Mouse (Mus musculus): ENCODE data around the gene Kcne3. TPM values are rescaled to one million over a fixed set of nuclear protein-coding genes. Genes with fewer than 3 reads are reported as not detected.

Gene Kcne3
- total RNA-seq, 1 experiment = not detected

DNA sequence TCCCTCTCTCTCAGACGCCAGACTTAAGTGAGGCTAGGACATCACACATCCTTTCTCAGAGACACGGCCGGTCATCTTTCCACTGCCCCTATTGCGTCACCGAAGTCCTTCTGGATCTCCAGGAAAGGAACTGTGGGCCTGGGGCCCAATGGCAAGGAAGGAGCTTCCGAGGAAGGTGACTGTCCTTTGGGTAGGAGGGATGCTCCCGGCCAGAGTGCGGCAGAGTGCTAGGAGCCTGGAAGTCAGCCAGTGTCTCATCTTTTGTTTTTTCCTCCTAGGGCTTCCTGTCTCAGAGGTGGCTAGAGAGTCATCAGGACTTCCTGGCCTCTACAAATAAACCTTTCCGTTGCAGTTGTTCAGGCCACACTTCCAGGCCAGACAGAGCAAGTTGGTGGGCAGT, 39.3 kb upstream of the Kcne3 start:
- no peak overlapping the region for H3K27ac ChIP-seq (ENCODE audit: insufficient read depth, low read depth, low read length, poor library complexity, severe bottlenecking)
- in situ Hi-C loops (cut with MboI; ENCODE audit: low sequenced_read_pairs in 2 of 2, unreplicated experiment in 2 of 2) = no loop called here
- no peaks in the 10 kb centered on the region for H3K9me3 ChIP-seq (ENCODE audit: control insufficient read depth, insufficient read depth, low read depth, low read length)
- no peak overlapping the region for H3K4me3 ChIP-seq (ENCODE audit: insufficient read depth in 1 of 2, low read depth in 1 of 2, low read length in 2 of 2, poor library complexity in 1 of 2, severe bottlenecking in 1 of 2)
- H3K36me3 ChIP-seq (ENCODE audit: control insufficient read depth, insufficient read depth, low read length, poor library complexity, severe bottlenecking) = no peaks in the 10 kb centered on the region
- H3K9ac ChIP-seq (ENCODE audit: insufficient read depth, low read depth, low read length, poor library complexity, severe bottlenecking) = no peak overlapping the region
- no peak for DNase-seq (ENCODE audit: low read depth, low spot score)
- TF ChIP-seq MAFK (IDR thresholded peaks at IDR 0.05; ENCODE audit: insufficient read depth, low read depth, low read length) (no peak), ZC3H11A (IDR thresholded peaks at IDR 0.05; ENCODE audit: borderline replicate concordance, low read depth, low read length) (no peak), CHD2 (IDR thresholded peaks at IDR 0.05; ENCODE audit: low read depth, low read length) (no peak)
- no peaks in the 10 kb centered on the region for H3K4me1 ChIP-seq (ENCODE audit: control insufficient read depth in 2 of 2, insufficient read depth in 2 of 2, low read length in 2 of 2, poor library complexity in 1 of 2)

- DNase-seq (ENCODE audit: low read depth, low spot score) = no peak
- Histone ChIP-seq H3K9me3 (ENCODE audit: control insufficient read depth, insufficient read depth, low read depth, low read length) (no peaks in the 10 kb centered on the region), H3K9ac (ENCODE audit: insufficient read depth, low read depth, low read length, poor library complexity, severe bottlenecking) (no peak overlapping the region), H3K4me3 (ENCODE audit: insufficient read depth in 1 of 2, low read depth in 1 of 2, low read length in 2 of 2, poor library complexity in 1 of 2, severe bottlenecking in 1 of 2) (no peak overlapping the region), H3K27ac (ENCODE audit: insufficient read depth, low read depth, low read length, poor library complexity, severe bottlenecking) (no peak overlapping the region), H3K4me1 (ENCODE audit: control insufficient read depth in 2 of 2, insufficient read depth in 2 of 2, low read length in 2 of 2, poor library complexity in 1 of 2) (no peaks in the 10 kb centered on the region), H3K36me3 (ENCODE audit: control insufficient read depth, insufficient read depth, low read length, poor library complexity, severe bottlenecking) (no peaks in the 10 kb centered on the region)
- TF ChIP-seq CHD2 (IDR thresholded peaks at IDR 0.05; ENCODE audit: low read depth, low read length) = no peak
- no peak for TF ChIP-seq HCFC1 (IDR thresholded peaks at IDR 0.05; ENCODE audit: borderline replicate concordance, insufficient read depth, low read length)
- no peak for TF ChIP-seq ZC3H11A (IDR thresholded peaks at IDR 0.05; ENCODE audit: borderline replicate concordance, low read depth, low read length)
- no peak for TF ChIP-seq ZNF384 (IDR thresholded peaks at IDR 0.05; ENCODE audit: low read depth, low read length)
- no peak for TF ChIP-seq MAFK (IDR thresholded peaks at IDR 0.05; ENCODE audit: insufficient read depth, low read depth, low read length)
- in situ Hi-C loops (cut with MboI; ENCODE audit: low sequenced_read_pairs in 2 of 2, unreplicated experiment in 2 of 2) = no loop called here
Observed at GRCm38 (mm10) chr7:100138075-100138474, 38.2 kb upstream of the Kcne3 start.

DNA sequence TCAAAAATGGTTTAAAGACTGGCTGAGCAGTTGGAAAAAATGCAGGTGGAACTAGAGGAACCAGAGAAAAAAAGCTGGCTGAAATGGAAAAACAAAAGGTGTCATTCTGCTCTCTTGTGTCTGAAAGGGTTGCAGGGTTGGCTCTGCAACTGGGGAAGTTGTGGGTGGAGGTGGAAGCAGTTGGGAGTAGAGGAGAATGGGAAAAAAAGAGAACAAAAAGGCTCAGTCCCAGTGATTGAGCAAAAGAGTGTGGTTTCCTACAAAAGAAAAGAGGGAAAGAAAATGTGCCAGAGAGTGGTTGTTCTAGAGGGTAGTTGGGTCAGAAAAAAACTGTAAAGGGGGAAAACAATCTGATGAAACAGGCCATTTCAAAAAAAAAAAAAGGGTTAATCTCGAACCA, 35.7 kb upstream of the Kcne3 start:
- Histone ChIP-seq H3K36me3 (ENCODE audit: control insufficient read depth, insufficient read depth, low read length, poor library complexity, severe bottlenecking) (no peaks in the 10 kb centered on the region), H3K9ac (ENCODE audit: insufficient read depth, low read depth, low read length, poor library complexity, severe bottlenecking) (no peak overlapping the region), H3K4me3 (ENCODE audit: insufficient read depth in 1 of 2, low read depth in 1 of 2, low read length in 2 of 2, poor library complexity in 1 of 2, severe bottlenecking in 1 of 2) (no peak overlapping the region), H3K4me1 (ENCODE audit: control insufficient read depth in 2 of 2, insufficient read depth in 2 of 2, low read length in 2 of 2, poor library complexity in 1 of 2) (no peaks in the 10 kb centered on the region), H3K27ac (ENCODE audit: insufficient read depth, low read depth, low read length, poor library complexity, severe bottlenecking) (no peak overlapping the region), H3K9me3 (ENCODE audit: control insufficient read depth, insufficient read depth, low read depth, low read length) (no peaks in the 10 kb centered on the region)
- TF ChIP-seq MAFK (IDR thresholded peaks at IDR 0.05; ENCODE audit: insufficient read depth, low read depth, low read length) = no peak
- no peak for TF ChIP-seq ZNF384 (IDR thresholded peaks at IDR 0.05; ENCODE audit: low read depth, low read length)
- TF ChIP-seq HCFC1 (IDR thresholded peaks at IDR 0.05; ENCODE audit: borderline replicate concordance, insufficient read depth, low read length) = no peak
- no peak for TF ChIP-seq CHD2 (IDR thresholded peaks at IDR 0.05; ENCODE audit: low read depth, low read length)
- no peak for TF ChIP-seq ZC3H11A (IDR thresholded peaks at IDR 0.05; ENCODE audit: borderline replicate concordance, low read depth, low read length)
- in situ Hi-C loops (cut with MboI; ENCODE audit: low sequenced_read_pairs in 2 of 2, unreplicated experiment in 2 of 2) = no loop called here
- no peak for DNase-seq (ENCODE audit: low read depth, low spot score)

GRCm38 (mm10) chr7:100148586-100148985, 27.7 kb upstream of the Kcne3 start:
- TF ChIP-seq ZC3H11A (IDR thresholded peaks at IDR 0.05; ENCODE audit: borderline replicate concordance, low read depth, low read length) (no peak), ZNF384 (IDR thresholded peaks at IDR 0.05; ENCODE audit: low read depth, low read length) (no peak), CHD2 (IDR thresholded peaks at IDR 0.05; ENCODE audit: low read depth, low read length) (no peak), MAFK (IDR thresholded peaks at IDR 0.05; ENCODE audit: insufficient read depth, low read depth, low read length) (no peak), HCFC1 (IDR thresholded peaks at IDR 0.05; ENCODE audit: borderline replicate concordance, insufficient read depth, low read length) (no peak)
- Histone ChIP-seq H3K27ac (ENCODE audit: insufficient read depth, low read depth, low read length, poor library complexity, severe bottlenecking) (no peak overlapping the region), H3K4me3 (ENCODE audit: insufficient read depth in 1 of 2, low read depth in 1 of 2, low read length in 2 of 2, poor library complexity in 1 of 2, severe bottlenecking in 1 of 2) (no peak overlapping the region), H3K4me1 (ENCODE audit: control insufficient read depth in 2 of 2, insufficient read depth in 2 of 2, low read length in 2 of 2, poor library complexity in 1 of 2) (peaks cover 0 to 2% of the 10 kb centered on the region in 2 experiments; a peak in 1 of 4 replicates), H3K9me3 (ENCODE audit: control insufficient read depth, insufficient read depth, low read depth, low read length) (no peaks in the 10 kb centered on the region), H3K9ac (ENCODE audit: insufficient read depth, low read depth, low read length, poor library complexity, severe bottlenecking) (no peak overlapping the region), H3K36me3 (ENCODE audit: control insufficient read depth, insufficient read depth, low read length, poor library complexity, severe bottlenecking) (no peaks in the 10 kb centered on the region)
- in situ Hi-C loops (cut with MboI; ENCODE audit: low sequenced_read_pairs in 2 of 2, unreplicated experiment in 2 of 2) = no loop called here
- DNase-seq (ENCODE audit: low read depth, low spot score) = no peak

DNA sequence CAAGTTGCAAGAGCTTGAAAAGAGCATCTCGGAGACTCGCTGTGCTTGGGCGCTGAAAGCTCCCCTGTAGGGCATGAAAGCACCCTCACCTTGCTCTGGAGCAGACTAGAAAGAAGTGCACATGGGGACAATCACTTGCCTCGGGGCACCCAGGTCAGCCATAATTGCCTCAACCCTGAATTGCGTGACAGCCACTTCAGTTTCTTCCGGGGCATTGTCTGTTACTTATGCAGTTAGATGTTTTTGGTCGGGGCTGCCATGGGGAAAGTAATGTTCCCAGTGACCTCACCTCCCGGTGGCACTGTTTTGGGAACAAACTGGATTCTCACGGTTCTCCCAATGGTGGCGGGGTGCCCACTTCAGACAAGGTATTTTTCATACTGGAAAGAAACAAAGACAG, 26.2 kb upstream of the Kcne3 start:
- TF ChIP-seq CHD2 (IDR thresholded peaks at IDR 0.05; ENCODE audit: low read depth, low read length) = no peak
- no peak for TF ChIP-seq MAFK (IDR thresholded peaks at IDR 0.05; ENCODE audit: insufficient read depth, low read depth, low read length)
- TF ChIP-seq ZNF384 (IDR thresholded peaks at IDR 0.05; ENCODE audit: low read depth, low read length) = no peak
- TF ChIP-seq HCFC1 (IDR thresholded peaks at IDR 0.05; ENCODE audit: borderline replicate concordance, insufficient read depth, low read length) = no peak
- no peak for TF ChIP-seq ZC3H11A (IDR thresholded peaks at IDR 0.05; ENCODE audit: borderline replicate concordance, low read depth, low read length)
- Histone ChIP-seq H3K9me3 (ENCODE audit: control insufficient read depth, insufficient read depth, low read depth, low read length) (no peaks in the 10 kb centered on the region), H3K27ac (ENCODE audit: insufficient read depth, low read depth, low read length, poor library complexity, severe bottlenecking) (no peak overlapping the region), H3K36me3 (ENCODE audit: control insufficient read depth, insufficient read depth, low read length, poor library complexity, severe bottlenecking) (no peaks in the 10 kb centered on the region), H3K4me3 (ENCODE audit: insufficient read depth in 1 of 2, low read depth in 1 of 2, low read length in 2 of 2, poor library complexity in 1 of 2, severe bottlenecking in 1 of 2) (no peak overlapping the region), H3K4me1 (ENCODE audit: control insufficient read depth in 2 of 2, insufficient read depth in 2 of 2, low read length in 2 of 2, poor library complexity in 1 of 2) (peaks cover 0 to 2% of the 10 kb centered on the region in 2 experiments; a peak in 1 of 4 replicates), H3K9ac (ENCODE audit: insufficient read depth, low read depth, low read length, poor library complexity, severe bottlenecking) (no peak overlapping the region)
- in situ Hi-C loops (cut with MboI; ENCODE audit: low sequenced_read_pairs in 2 of 2, unreplicated experiment in 2 of 2) = no loop called here
- no peak for DNase-seq (ENCODE audit: low read depth, low spot score)

All from ES-E14 (cell line).